Mouse (Mus musculus) forebrain, embryonic 13.5 days (tissue): ENCODE measurements around the gene Rgs13. TPM values are rescaled to one million over a fixed set of nuclear protein-coding genes. Genes with fewer than 3 reads are reported as not detected.

Source experiments
- ATAC-seq: fragments of 200-750 bp; cut with Nextera tagmentation; 2 replicates; pipeline ENCODE4 v1.8.0; 2017
- H3K27ac ChIP-seq: fragments of 300-500 bp; sonication (generic); 2 replicates; pipeline ENCODE4 v1.5.1; 2015; ENCODE audit warnings: inconsistent platforms, mild to moderate bottlenecking, moderate library complexity
- H3K27me3 ChIP-seq: fragments of 300-500 bp; sonication (generic); 2 replicates; pipeline ENCODE4 v1.6.1; 2015; ENCODE audit warnings: mild to moderate bottlenecking, inconsistent platforms
- H3K36me3 ChIP-seq: fragments of 300-500 bp; sonication (generic); 2 replicates; pipeline ENCODE4 v1.6.1; 2015; ENCODE audit warnings: mild to moderate bottlenecking, inconsistent platforms; ENCODE audit not compliant: poor library complexity, severe bottlenecking
- H3K4me1 ChIP-seq: fragments of 300-500 bp; sonication (generic); 2 replicates; pipeline ENCODE4 v1.6.1; 2015; ENCODE audit warnings: inconsistent platforms
- H3K4me2 ChIP-seq: fragments of 300-500 bp; sonication (generic); 2 replicates; pipeline ENCODE4 v1.6.1; 2015; ENCODE audit warnings: inconsistent platforms, mild to moderate bottlenecking, moderate library complexity
- H3K4me3 ChIP-seq: fragments of 300-500 bp; sonication (generic); 2 replicates; pipeline ENCODE4 v1.5.1; 2015; ENCODE audit warnings: mild to moderate bottlenecking, inconsistent platforms
- H3K9ac ChIP-seq: fragments of 300-500 bp; sonication (generic); 2 replicates; pipeline ENCODE4 v1.6.1; 2015; ENCODE audit warnings: mild to moderate bottlenecking, inconsistent platforms
- H3K9me3 ChIP-seq: fragments of 300-500 bp; sonication (generic); replicated peaks from 2 replicates; pipeline ENCODE4 v1.6.1; 2016; ENCODE audit warnings: inconsistent platforms
- WGBS: fragments of 180-500 bp; shearing (Covaris S2); methylation state at CpG from one replicate; pipeline ENCODE4 v1.1.7; 2015; 5-methylcytosine and 5-hydroxymethylcytosine counted together
- polyA plus RNA-seq: library from polyadenylated mRNA; unstranded; fragments of >200 nt; fragmentation: Nextera tagmentation; extraction: Ambion mirVana; gene quantifications from 2 replicates; pipeline ENCODE4 v1.2.1, GENCODE M21; 2015

Gene Rgs13
- polyA plus RNA-seq, 1 experiment from 2014 or later = 3.3 TPM

- Histone ChIP-seq H3K4me3 (no peak overlapping the region), H3K27ac (no peak overlapping the region), H3K4me2 (no peak overlapping the region), H3K9ac (no peak overlapping the region), H3K36me3 (no peaks in the 10 kb centered on the region), H3K27me3 (no peaks in the 10 kb centered on the region), H3K4me1 (peaks cover 15% of the 10 kb centered on the region), H3K9me3 (no peaks in the 10 kb centered on the region)
- WGBS = 92% methylated on average over 4 of the region's 4 CpGs
- ATAC-seq = no peak
Measured at GRCm38 (mm10) chr1:144179559-144179958, 2.4 kb upstream of the Rgs13 start.

- 73% methylated on average over 9 of the region's 9 CpGs for WGBS
- Histone ChIP-seq H3K4me3 (no peak overlapping the region), H3K4me1 (peaks cover 15% of the 10 kb centered on the region), H3K27ac (no peak overlapping the region), H3K27me3 (no peaks in the 10 kb centered on the region), H3K4me2 (no peak overlapping the region), H3K9me3 (no peaks in the 10 kb centered on the region), H3K36me3 (no peaks in the 10 kb centered on the region), H3K9ac (no peak overlapping the region)
- no peak for ATAC-seq
Measured at GRCm38 (mm10) chr1:144178281-144178957, 1.2 kb upstream of the Rgs13 start.

- Histone ChIP-seq H3K27ac (no peak overlapping the region), H3K4me2 (peak overlapping the region; percentile 20; the same call in 1 of the 2 replicates), H3K4me1 (peaks cover 15% of the 10 kb centered on the region), H3K9me3 (no peaks in the 10 kb centered on the region), H3K4me3 (no peak overlapping the region), H3K9ac (no peak overlapping the region), H3K36me3 (no peaks in the 10 kb centered on the region), H3K27me3 (no peaks in the 10 kb centered on the region)
- peak; percentile 50; the same call in 1 of the 2 replicates for ATAC-seq
Measured at GRCm38 (mm10) chr1:144177620-144178019, 448 bp upstream of the Rgs13 start.

- Histone ChIP-seq H3K4me1 (peaks cover 15% of the 10 kb centered on the region), H3K9me3 (no peaks in the 10 kb centered on the region), H3K4me3 (no peak overlapping the region), H3K27ac (no peak overlapping the region), H3K36me3 (no peaks in the 10 kb centered on the region), H3K9ac (no peak overlapping the region), H3K27me3 (no peaks in the 10 kb centered on the region), H3K4me2 (no peak overlapping the region)
- WGBS = 93% methylated on average over 6 of the region's 6 CpGs
- no peak for ATAC-seq
Measured at GRCm38 (mm10) chr1:144174760-144175159, 2.4 kb downstream of the Rgs13 start.

GRCm38 (mm10) chr1:144173568-144174036 is 3.6 kb downstream of the Rgs13 start:
- Histone ChIP-seq H3K27ac (no peak overlapping the region), H3K4me1 (peaks cover 15% of the 10 kb centered on the region), H3K36me3 (no peaks in the 10 kb centered on the region), H3K4me2 (no peak overlapping the region), H3K27me3 (no peaks in the 10 kb centered on the region), H3K9ac (no peak overlapping the region), H3K9me3 (no peaks in the 10 kb centered on the region), H3K4me3 (no peak overlapping the region)
- ATAC-seq = no peak
- WGBS = 87% methylated on average over 2 of the region's 2 CpGs

- Histone ChIP-seq H3K9me3 (no peaks in the 10 kb centered on the region), H3K4me1 (no peaks in the 10 kb centered on the region), H3K27ac (no peak overlapping the region), H3K9ac (no peak overlapping the region), H3K27me3 (no peaks in the 10 kb centered on the region), H3K36me3 (no peaks in the 10 kb centered on the region), H3K4me3 (no peak overlapping the region), H3K4me2 (no peak overlapping the region)
- no peak for ATAC-seq
- 60% methylated on average over 4 of the region's 4 CpGs for WGBS
Measured at GRCm38 (mm10) chr1:144168921-144169320, 8.3 kb downstream of the Rgs13 start.

GRCm38 (mm10) chr1:144167761-144168160 is 9.4 kb downstream of the Rgs13 start:
- no peak for ATAC-seq
- H3K4me3 ChIP-seq = no peak overlapping the region
- H3K36me3 ChIP-seq = no peaks in the 10 kb centered on the region
- H3K9ac ChIP-seq = no peak overlapping the region
- H3K4me2 ChIP-seq = no peak overlapping the region
- H3K27ac ChIP-seq = no peak overlapping the region
- no peaks in the 10 kb centered on the region for H3K9me3 ChIP-seq
- H3K4me1 ChIP-seq = no peaks in the 10 kb centered on the region
- H3K27me3 ChIP-seq = no peaks in the 10 kb centered on the region
- 86% methylated on average over 1 of the region's 1 CpGs for WGBS

GRCm38 (mm10) chr1:144166897-144167296 is 10.3 kb downstream of the Rgs13 start:
- Histone ChIP-seq H3K4me3 (no peak overlapping the region), H3K4me1 (no peaks in the 10 kb centered on the region), H3K27me3 (no peaks in the 10 kb centered on the region), H3K27ac (no peak overlapping the region), H3K9ac (no peak overlapping the region), H3K9me3 (no peaks in the 10 kb centered on the region), H3K4me2 (no peak overlapping the region), H3K36me3 (no peaks in the 10 kb centered on the region)
- ATAC-seq = no peak
- 77% methylated on average over 5 of the region's 5 CpGs for WGBS

- Histone ChIP-seq H3K9me3 (no peaks in the 10 kb centered on the region), H3K27ac (no peak overlapping the region), H3K4me1 (no peaks in the 10 kb centered on the region), H3K36me3 (no peaks in the 10 kb centered on the region), H3K4me2 (no peak overlapping the region), H3K27me3 (no peaks in the 10 kb centered on the region), H3K4me3 (no peak overlapping the region), H3K9ac (no peak overlapping the region)
- ATAC-seq = no peak
- 91% methylated on average over 2 of the region's 2 CpGs for WGBS
Measured at GRCm38 (mm10) chr1:144166275-144166674, 10.9 kb downstream of the Rgs13 start.

GRCm38 (mm10) chr1:144152526-144152925 is 24.6 kb downstream of the Rgs13 start:
- Histone ChIP-seq H3K27ac (peak overlapping the region; percentile 40; the same call in 1 of the 2 replicates), H3K36me3 (no peaks in the 10 kb centered on the region), H3K9ac (no peak overlapping the region), H3K27me3 (no peaks in the 10 kb centered on the region), H3K4me1 (peaks cover 10% of the 10 kb centered on the region), H3K4me2 (no peak overlapping the region), H3K9me3 (no peaks in the 10 kb centered on the region), H3K4me3 (no peak overlapping the region)
- WGBS = 52% methylated on average over 1 of the region's 1 CpGs
- no peak for ATAC-seq

- H3K4me1 ChIP-seq = peaks cover 10% of the 10 kb centered on the region
- no peaks in the 10 kb centered on the region for H3K36me3 ChIP-seq
- H3K9ac ChIP-seq = no peak overlapping the region
- peak overlapping the region; percentile 40; the same call in 1 of the 2 replicates for H3K27ac ChIP-seq
- ATAC-seq = peak; percentile 43; the same call in 1 of the 2 replicates
- no peak overlapping the region for H3K4me3 ChIP-seq
- H3K27me3 ChIP-seq = no peaks in the 10 kb centered on the region
- H3K4me2 ChIP-seq = no peak overlapping the region
- 67% methylated on average over 1 of the region's 1 CpGs for WGBS
- no peaks in the 10 kb centered on the region for H3K9me3 ChIP-seq
Measured at GRCm38 (mm10) chr1:144152184-144152525, 25.0 kb downstream of the Rgs13 start.

- 64% methylated on average over 5 of the region's 5 CpGs for WGBS
- ATAC-seq = peak; percentile 91
- no peak overlapping the region; the same call in 1 of the 2 replicates for H3K27ac ChIP-seq
Measured at GRCm38 (mm10) chr1:144151401-144152183, 25.6 kb downstream of the Rgs13 start.

More at GRCm38 (mm10) chr1:144151401-144152183, 25.6 kb downstream of the Rgs13 start:
- Histone ChIP-seq H3K4me1 (peaks cover 10% of the 10 kb centered on the region), H3K27me3 (no peaks in the 10 kb centered on the region), H3K4me3 (no peak overlapping the region), H3K4me2 (no peak overlapping the region), H3K36me3 (no peaks in the 10 kb centered on the region), H3K9me3 (no peaks in the 10 kb centered on the region), H3K9ac (no peak overlapping the region)
